Mouse (Mus musculus) embryo, embryonic 11 days (tissue): ENCODE measurements around the gene Exosc8.
"Not testable (repeated sequence)": the region's sequence is repeated elsewhere in the genome, so short reads cannot be mapped to it uniquely, and the experiment has no call there.

ENCODE experiments used
- DNase-seq: peaks from one replicate; pipeline ENCODE4 v3.0.0-alpha.2; 2015

Gene Exosc8

GRCm38 (mm10) chr3:54734411-54735246 is 564 bp downstream of the Exosc8 start:
- DNase-seq, result peak; percentile 91

- DNase-seq, result no peak
Measured at GRCm38 (mm10) chr3:54732371-54732770, 2.8 kb downstream of the Exosc8 start.

DNA sequence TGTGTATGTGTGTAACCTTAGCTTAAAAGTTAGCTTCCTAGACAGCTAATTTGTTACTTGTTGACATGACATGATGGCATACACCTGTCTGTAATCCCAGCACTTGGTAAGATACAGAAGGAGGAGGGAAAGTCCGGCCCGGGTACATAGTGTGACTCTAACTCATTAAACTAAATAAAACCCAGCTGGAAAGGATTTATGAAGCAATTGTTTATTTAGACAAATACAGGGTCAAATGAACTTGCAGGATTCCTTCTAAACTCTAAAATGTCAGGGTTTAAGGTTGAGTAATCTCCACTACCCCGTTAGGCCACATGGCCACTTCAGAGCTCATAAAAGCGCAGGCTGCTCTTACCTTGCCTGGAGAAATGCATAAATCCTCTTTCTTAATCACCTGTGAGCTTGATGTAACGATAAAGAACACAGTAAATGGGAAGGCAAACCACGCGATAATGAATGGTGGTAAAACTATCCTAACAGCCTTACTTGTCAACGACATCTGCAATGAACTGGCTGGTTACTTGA is 3.5 kb downstream of the Exosc8 start:
- DNase-seq, result no peak

GRCm38 (mm10) chr3:54728100-54728499 is 7.1 kb downstream of the Exosc8 start:
- no peak for DNase-seq

- no peak for DNase-seq
Measured at GRCm38 (mm10) chr3:54727588-54727987, 7.6 kb downstream of the Exosc8 start.

DNA sequence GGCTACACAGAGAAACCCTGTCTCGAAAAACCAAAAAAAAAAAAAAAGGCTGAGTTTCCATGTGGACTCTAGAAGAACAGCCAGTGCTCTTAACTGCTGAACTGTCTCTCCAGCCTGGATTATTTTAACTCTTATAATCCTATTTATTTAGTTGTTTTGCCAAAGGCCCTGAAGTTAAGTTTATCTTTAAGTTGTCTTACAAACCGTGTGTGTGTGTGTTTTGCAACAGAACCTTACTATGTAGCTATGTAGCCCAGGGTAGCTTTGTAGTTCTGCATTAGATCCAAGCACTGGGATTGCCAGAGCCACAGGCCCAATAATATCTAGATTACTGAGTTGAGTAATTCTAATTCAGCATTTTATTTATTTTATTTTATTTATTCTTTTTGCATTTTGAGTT is 9.8 kb downstream of the Exosc8 start:
- DNase-seq, result no peak

DNA sequence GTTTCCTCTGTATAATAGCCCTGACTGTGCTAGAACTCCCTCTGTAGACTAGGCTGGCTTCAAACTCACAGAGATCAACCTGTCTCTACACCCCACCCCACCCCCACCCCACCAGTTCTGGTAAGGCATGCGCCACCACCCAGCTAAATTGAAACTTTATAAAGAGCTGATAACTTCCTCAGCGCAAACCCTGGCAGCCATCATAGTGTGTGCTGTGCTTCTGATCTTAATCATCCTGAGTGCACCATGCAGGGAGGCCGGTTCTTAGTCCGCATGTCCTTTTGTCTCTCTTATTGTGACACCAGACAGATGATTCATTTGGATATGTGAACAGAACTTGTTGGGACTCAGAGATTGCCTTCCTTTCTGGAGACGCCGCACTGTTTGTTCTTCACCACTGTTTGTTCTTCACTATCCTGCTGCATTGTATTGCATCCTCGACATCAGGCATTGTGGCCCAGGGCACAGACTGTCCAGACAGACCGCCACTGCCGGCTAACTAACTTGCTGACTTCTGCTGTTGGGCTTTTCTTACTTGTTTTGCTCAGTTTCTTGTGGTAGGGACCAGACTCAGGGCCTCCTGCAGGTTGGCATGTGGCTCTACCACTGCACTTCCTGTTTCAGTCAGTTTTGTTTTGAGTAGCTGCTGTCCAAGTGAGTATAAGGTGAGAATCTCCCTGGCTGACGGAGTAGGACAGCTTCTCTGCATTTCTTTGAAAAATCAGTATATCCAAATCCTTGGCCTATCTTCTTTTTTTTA is 11.3 kb downstream of the Exosc8 start:
- DNase-seq, result no peak

DNA sequence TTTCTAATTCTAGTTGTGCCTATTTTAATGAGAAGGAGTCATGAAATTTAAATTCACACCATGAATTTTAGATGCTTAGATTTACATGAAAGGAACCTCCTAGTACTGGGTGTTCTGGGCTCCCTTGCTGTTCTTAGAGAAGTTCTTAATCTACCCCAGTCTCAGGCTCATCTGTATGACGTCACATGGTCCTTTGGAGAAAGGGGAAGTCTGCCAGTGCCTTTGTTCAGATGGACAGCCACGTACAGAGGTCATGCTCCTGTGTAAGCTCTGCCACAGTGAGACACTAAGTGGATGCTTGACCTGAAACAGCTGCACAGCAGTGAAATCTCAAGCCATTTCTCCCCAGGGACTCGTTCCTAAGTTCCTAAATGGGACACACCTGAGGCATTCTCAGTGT is 16.2 kb downstream of the Exosc8 start:
- DNase-seq, result peak; percentile 2

GRCm38 (mm10) chr3:54717348-54717747 is 17.8 kb downstream of the Exosc8 start:
- no peak for DNase-seq

- DNase-seq, result no peak
Measured at GRCm38 (mm10) chr3:54715461-54715860, 19.7 kb downstream of the Exosc8 start.

DNA sequence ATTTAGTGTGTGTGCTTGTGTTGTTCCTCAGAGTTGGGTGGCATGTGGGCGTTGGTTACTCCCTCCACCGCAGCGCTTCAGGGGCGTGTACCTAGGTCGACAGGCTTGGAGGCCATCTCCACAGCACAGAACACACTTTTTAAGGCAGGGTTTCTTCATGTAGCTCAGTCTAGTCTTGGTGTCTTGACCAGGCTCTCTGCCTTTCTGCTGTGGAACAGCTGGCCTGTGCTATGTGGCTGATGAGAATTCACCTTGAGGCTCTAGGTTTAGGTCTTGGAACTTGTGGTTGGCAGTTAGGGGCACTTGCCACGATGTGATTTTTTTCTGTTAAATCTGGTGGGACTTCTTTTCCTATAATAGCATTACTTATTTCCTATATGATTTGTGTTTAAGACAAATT is 20.9 kb downstream of the Exosc8 start, which contains the start of gene Gm21958:
TSS of gene Gm21958 (minus strand) at position 101 of the 400 bp plus-strand sequence.
- DNase-seq, result no peak

DNA sequence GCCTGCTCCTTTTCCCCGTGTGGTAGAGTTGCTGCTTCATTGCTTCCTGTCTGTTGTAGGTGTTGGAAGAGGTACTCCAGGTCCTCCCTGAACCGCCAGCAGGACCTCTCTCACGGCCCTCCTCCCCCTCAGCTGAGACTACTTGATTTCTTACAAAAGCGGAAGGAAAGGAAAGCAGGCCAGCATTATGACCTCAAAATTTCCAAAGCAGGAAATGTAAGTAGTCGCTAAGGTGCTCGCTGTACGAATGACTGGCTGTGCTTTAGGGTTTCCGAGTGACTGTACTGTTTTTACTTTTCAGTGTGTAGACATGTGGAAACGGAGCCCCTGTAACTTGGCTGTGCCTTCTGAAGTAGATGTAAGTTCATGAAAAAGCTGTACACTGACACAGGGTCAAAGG is 26.2 kb downstream of the Exosc8 start:
- DNase-seq, result no peak

GRCm38 (mm10) chr3:54704106-54704505 is 31.1 kb downstream of the Exosc8 start:
- not testable (repeated sequence) for DNase-seq

GRCm38 (mm10) chr3:54699759-54700301 is 35.4 kb downstream of the Exosc8 start:
- DNase-seq, result no peak

DNA sequence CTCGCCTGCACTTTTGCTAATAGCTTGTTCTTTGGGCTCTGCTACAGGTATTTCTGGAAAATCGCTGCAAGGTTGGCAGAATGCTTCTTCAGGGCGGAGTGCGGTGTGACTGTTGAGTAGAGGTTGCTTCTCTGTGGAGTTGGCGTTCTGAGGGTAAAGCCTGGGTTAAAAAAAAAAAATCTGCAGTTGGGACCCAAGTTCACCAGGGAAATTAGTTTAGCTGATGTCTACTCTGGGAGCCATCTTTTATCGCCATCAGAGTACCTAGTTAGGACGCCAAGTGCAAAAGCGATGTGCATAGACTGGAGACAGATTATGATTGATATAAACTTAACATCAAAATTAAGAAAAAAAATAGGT is 42.2 kb downstream of the Exosc8 start:
- no peak for DNase-seq

GRCm38 (mm10) chr3:54692202-54693055 is 42.8 kb downstream of the Exosc8 start, which contains the start of gene Supt20:
Gene Supt20, plus strand, starts transcription at chr3:54692807.
- peak; percentile 98 for DNase-seq

DNA sequence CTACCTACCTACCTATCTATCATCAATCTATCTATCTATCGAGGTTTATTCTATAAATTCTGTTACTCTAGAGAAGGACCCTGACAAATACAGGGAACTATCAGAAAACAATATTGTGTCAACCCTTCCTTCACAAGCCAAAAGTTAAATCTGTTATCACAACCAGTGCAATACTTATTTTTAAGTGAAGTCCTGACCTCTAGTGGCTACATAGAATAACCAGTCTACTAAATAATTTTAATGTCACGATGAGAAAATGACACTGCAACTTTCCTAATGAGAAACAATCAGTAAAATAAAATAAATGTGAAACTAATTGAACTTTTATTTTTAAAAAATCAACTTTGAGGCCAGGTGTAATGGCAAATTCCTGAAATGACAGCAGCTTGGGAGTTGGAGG is 46.1 kb downstream of the Exosc8 start:
- peak; percentile 39 for DNase-seq

- DNase-seq, result no peak
Measured at GRCm38 (mm10) chr3:54687245-54687644, 47.9 kb downstream of the Exosc8 start.

DNA sequence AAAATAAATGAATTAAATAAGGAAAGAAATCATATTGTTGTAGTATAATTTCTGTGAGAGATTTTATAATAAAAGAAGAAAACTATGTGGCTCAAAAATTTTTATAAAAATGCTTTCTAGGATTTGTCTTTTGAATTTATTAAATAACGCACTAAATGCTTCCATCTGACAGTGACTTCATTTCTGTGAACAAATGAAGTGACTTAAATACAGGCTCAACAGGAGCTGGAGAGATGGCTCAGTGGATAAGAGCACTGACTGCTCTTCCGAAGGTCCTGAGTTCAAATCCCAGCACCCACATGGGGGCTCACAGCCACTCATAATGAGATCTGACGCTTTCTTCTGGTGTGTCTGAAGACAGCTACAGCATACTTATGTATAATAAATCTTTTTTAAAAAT is 50.0 kb downstream of the Exosc8 start:
- no peak for DNase-seq

DNA sequence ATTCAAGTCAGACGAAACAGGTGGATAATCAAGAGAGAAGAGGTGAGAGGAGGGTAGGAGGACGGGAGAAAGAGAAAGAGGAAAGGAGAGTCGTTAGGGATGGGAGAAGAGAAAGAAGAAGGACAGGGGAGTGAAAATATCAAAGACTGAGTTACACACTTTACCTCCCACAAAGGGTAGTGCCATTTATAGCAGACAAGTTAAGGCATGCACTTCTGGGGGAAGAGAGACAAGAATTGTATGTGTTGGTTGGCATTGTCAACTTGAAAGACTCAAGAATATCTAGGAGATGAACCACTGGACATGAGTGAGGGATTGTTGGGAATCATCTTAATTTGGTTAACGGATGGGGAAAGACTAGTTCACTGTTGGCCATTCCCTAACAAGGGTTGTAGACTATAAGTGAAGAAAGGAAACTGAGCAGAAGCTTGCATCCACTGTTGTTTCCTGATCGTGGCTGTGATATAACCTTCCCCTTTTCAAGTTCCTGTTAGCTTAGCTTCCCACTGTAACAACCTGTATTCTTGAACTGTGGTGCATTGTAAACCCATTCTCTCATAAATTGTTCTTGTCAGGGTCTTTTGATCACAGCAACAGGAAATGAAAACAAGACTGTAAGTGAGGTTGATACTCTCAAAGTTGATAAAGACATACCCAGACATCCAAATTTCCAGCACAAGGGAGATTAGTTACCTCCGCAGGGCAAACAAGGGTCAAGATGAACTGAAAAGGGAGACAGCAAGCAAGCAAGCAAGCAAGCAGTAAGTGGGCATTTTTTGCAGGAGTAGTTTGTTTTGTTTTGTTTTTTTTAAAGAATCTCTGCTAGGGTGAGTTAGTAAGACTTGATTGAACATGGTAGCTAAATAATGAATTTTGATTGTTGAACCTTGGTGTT is 53.6 kb downstream of the Exosc8 start:
- no peak for DNase-seq
